Mouse (Mus musculus) frontal cortex, postnatal 25 days (tissue): ENCODE data around the gene Ceacam16.

Experiments
- DNase-seq, 2 experiments: peaks; one replicate each; pipeline ENCODE4 v3.0.0; 2022; ENCODE audit warnings: low spot score in 2 of 2

The Ceacam16 gene

DNA sequence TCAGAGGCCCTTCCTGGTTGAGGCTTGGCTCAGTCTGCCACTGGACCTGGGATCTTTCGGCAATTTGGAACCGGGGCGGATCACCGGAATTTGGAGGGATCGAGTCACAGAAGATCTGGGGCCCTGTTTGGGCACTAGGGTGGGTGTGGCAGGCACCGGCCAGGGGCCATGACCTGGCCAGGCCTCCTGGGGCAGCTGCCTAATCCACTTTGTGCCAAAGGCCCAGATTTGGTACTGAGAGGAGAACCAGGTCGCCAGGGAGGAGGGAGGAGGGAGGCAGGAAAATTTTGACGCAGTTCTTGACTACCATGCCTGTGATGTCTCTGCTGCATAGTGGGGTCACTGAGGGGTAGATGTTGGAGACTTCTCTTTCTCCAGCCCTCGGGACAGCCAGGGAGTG lies at the start of gene Ceacam16:
Ceacam16 (minus strand) TSS at position 101 of the 400 bp plus-strand sequence.
- DNase-seq = no peak

DNA sequence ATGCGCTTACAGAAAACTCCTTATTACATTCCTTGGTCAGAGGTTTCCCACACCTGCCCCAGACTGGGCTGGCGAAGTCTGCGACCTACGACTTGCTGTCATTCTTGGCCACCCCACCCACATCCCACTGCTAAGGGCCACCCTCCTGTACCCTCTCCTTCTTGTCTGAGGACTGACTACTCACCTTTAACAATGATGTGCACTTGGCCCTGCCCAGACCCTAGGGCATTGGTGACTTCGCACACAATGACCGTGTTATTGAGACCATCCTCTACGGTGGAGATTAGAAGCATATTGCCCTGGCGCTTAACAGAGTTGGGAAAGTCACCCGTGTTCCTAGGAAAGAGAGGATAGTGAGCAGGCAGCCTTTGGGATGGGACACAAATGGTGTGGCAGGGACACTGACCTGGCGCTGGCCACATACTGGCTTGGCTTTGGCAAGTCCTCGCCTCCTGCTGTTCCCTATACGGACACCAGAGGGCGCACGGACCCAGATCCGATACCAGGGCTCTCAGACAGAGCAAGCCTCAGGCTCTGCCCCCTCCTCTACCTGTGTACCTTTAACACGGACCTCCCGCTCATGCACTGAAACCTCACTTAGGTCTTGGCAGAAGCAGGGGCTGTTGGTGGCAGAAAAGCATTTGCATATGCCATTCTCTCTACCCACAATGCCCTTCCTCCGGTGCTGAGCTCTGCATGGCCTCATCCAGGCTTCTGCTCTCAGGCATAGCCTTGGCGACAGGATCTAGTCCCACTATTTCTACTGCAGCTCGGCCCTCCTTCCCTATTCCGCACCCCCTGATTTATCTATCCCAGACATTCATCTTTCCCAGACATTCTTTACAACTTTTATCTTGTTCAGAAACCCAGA lies 49.6 kb upstream of the Ceacam16 start:
- DNase-seq = peak; percentile 65 to 74

DNA sequence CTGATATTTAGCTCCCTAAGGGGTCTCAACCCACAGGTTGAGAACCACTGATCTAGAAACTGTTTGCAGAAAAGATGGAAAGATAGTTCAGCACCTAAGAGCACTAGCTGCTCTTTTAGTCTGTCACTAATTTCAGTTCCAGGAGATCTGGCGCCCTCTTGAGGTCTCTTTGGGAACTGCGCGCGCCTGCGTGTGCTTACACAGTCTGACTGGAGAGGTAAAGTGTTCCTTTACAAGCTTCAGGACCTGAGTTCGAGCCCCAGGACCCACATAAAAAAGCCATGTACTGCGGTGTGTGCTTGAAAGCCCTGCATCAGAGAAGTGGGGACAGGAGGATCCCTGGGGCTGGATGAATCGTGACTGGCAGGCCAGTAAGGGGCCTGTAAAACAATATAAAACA lies 28.8 kb upstream of the Ceacam16 start:
- DNase-seq = no peak

DNA sequence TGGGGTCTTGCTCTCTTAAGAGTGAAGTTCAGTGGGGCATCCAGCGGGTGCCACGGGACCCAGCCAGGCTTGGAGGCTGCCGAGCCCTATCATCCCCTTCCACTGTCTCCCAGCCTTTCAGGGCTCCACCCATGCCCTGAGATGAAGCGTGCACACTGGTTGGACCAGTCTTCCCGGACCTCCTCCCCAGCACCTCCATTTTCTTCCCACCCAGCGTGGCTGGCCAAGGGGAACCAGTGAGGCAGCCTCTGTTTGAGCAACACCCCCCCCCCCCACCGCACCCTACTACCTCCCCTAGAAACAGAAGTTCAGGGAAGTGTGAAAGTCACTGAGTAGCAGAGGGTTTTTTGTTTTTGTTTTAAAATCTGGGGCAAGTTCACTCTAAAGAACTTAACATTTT lies 26.8 kb upstream of the Ceacam16 start, which contains the start of gene Ceacam19:
Ceacam19 (minus strand) TSS at position 117 of the 400 bp plus-strand sequence.
- no peak for DNase-seq

DNA sequence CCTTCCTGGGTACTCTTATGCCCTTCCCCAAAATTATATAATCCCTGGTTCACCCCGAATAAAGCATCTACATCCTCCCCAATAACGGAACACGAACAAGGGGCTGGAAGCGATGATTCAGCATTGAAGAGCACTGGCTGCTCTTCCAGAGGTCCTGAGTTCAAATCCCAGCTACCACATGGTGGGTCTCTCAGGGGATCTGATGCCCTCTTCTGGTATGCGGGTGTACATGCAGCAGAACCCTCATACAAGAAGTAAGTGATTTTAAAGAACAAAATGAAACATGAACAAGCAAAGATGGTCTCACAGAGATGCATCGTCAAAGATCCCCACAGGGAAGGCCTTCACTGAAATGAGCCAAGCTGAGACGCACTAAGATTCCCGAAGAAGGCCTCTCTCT lies 19.7 kb upstream of the Ceacam16 start:
- DNase-seq = no peak

- no peak for DNase-seq
Observed at GRCm38 (mm10) chr7:19876781-19877425, 15.8 kb upstream of the Ceacam16 start.

- no peak for DNase-seq
Observed at GRCm38 (mm10) chr7:19875948-19876682, 15.0 kb upstream of the Ceacam16 start.

DNA sequence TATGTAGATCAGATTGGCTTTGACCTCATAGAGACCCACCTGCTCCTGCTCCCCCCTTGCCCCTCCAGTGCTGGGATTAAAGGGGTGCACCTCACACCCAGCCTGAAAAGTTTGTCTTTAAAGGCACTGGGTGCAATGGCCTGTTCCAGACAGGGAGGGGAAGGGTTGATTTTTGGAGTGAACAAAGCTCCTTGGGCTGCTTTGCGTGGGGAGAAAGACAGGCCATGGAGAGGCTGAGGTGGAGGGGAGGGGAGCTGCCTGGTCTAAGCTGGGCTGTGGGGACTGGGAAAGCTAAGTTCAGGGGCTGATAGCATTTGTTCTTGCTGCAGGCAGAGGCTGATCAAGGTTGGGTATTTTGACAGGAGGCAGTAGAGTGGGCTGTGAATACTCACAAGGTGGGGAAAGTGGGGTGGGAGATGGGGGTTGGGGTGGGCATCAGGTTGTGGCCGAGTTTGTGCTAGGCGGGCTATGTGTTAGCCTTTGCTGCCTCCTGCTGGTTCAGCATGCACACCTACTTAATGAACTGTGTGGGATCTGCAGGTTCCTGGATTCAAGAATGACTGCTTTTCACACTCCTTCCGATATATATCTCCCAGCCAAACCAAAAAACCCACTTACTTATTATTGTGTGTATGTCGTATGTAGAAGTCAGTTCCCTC lies 11.0 kb upstream of the Ceacam16 start:
- DNase-seq = no peak

DNA sequence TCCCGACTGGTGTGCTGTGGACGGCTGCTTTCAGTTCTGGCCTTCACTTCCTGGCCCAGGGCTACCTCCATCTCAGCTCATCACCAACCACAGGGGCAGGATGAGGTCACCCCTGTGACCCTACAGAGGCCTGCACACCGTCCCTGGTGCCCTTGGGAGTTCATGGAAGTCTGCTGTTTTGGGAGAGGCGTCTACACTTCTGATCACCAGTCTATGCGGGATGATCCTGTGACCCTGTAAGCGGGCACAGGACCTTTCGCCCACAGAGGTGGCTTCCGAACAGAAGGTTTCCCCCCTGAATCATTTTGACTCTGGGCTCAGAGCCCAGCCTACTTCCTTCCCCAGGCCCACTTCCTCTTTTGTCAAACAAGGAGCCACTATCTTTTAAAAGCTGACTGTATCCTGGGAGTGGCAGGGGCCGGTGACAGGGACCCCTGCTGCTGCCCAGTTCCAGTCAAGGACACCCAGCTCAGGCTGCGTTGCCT lies 10.1 kb upstream of the Ceacam16 start:
- no peak for DNase-seq

- DNase-seq = no peak
Observed at GRCm38 (mm10) chr7:19867751-19868399, 6.8 kb upstream of the Ceacam16 start.

DNA sequence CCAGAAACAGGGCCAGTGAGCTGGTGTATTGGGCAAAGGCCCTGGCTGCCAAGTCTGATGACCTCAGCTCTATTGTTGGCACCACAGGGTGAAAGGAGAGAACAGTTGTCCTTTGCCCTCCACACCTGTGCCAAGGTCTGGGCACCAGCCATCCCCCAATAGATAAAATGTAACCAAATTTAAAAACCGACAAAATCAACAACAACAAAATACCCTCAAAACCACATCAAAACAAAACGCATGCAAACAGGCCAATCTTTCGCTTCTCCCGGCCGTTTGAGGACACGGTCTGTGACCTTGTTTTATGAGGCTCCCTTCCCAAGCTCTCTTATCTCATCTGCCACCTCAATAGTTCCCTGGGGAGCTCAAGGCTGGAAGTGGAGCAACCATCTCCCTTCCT lies 5.4 kb upstream of the Ceacam16 start:
- DNase-seq = no peak

GRCm38 (mm10) chr7:19865246-19866036 lies 4.3 kb upstream of the Ceacam16 start:
- no peak for DNase-seq

- DNase-seq = no peak
Observed at GRCm38 (mm10) chr7:19864241-19864640, 3.1 kb upstream of the Ceacam16 start.

DNA sequence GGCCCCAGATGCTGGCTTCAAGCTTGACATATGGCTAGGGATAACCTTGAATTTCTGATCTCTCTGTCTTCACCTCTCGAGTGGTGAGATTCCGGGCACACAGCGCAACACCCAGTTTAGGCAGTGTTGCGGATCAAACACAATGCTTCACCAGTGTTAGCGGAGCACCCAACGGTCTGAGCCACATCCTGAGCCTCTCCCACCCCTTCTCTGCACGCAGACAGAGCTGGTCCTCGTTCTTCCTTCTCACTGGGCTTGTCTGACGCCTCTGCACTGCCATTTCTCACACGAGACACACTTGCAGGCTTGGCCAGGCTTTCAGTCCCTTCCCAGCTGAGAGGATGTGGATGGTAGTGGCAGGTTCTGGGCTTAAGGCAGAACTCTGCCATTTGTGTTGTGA lies 1.4 kb downstream of the Ceacam16 start:
- DNase-seq = no peak

- no peak for DNase-seq
Observed at GRCm38 (mm10) chr7:19856283-19856682, 4.8 kb downstream of the Ceacam16 start.

DNA sequence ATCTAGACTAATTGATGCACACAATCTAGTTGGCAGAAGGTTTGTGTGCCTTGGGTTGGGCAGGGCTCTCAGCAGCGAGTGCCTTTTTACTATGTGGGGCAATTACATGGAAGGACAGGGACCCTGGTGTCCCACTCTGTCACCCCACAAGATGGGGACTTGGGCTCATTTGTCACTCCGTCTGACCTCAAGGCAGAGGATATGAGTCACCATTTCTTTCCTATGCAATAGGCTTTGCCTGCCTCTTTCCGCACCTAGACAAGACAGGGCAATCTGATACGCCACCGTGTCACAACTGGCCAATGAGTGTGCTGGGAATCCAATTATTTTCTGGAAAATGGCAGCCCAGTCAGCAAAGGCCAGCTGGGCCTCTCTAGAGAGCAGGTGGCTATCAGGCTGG lies 5.4 kb downstream of the Ceacam16 start:
- no peak for DNase-seq

DNA sequence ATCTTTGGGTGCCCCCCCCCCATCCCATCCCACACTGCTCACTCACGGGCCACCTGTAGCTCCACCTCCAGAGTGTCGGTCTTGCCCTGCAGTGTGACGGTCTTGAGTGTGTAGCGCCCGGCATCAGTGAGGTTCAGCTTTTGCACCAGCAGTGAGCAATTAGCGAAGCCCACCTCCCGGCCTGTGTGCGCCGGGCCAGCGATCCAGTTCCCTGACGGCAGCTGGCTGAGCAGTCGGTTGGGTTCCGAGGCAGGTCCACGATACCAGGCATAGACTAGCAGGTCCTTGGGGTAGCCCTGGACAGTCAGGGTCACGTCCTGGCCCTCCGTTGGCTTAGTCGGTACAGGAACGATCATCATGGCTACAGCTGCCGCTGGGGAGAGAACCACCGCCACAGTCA lies 7.6 kb downstream of the Ceacam16 start:
- DNase-seq = no peak

DNA sequence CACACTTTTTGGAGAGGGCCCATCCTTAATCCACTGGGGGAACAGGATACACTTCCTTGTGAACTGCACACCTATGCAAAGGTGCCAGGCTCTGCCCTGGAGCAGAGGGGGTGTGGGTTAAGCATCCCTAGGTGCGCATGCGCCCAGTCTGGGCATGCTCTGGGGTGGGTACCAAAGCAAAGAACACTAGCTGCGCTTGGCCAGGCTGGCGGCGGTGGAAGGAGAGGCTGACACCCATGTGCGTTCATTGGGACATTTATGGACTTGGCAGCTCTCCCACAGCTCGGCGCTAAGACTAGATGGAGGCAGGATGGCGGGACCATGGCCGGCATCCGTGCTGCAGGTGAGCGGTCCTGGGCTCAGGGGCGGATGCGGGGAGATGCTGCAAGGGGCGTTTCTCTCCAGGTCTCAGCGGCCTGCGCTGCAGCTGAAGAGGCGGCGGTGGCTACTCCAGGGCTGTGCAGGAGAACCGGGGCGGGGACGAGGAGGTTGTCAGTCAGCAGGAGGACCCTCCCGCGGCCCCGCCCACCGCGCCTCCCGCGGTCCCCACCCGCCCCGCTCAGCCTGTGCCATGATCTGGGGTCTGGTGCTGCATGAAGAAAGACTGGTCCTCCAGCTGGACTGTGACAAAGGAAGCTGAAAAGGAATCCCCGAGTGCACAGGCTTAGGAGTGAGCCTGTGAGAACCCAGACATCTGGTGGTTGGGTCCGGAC lies 9.1 kb downstream of the Ceacam16 start, which contains the start of gene Gm19345:
Gm19345 (plus strand) TSS at position 146 of the 713 bp plus-strand sequence.
- DNase-seq = no peak

GRCm38 (mm10) chr7:19844521-19845171 lies 16.5 kb downstream of the Ceacam16 start:
- DNase-seq = no peak
